Mouse (Mus musculus) CD4-positive, CD25-positive, alpha-beta regulatory T cell, adult 9 weeks (primary cell): ENCODE measurements around the gene Fam19a4. TPM values are rescaled to one million over a fixed set of nuclear protein-coding genes. Genes with fewer than 3 reads are reported as not detected.

Source experiments
- polyA plus RNA-seq: library from polyadenylated mRNA; unstranded; fragments of 100-300 nt; shearing (Covaris generic); gene quantifications from one replicate; pipeline ENCODE4 v1.2.1, GENCODE M21; 2017

The Fam19a4 gene
- not detected for polyA plus RNA-seq

DNA sequence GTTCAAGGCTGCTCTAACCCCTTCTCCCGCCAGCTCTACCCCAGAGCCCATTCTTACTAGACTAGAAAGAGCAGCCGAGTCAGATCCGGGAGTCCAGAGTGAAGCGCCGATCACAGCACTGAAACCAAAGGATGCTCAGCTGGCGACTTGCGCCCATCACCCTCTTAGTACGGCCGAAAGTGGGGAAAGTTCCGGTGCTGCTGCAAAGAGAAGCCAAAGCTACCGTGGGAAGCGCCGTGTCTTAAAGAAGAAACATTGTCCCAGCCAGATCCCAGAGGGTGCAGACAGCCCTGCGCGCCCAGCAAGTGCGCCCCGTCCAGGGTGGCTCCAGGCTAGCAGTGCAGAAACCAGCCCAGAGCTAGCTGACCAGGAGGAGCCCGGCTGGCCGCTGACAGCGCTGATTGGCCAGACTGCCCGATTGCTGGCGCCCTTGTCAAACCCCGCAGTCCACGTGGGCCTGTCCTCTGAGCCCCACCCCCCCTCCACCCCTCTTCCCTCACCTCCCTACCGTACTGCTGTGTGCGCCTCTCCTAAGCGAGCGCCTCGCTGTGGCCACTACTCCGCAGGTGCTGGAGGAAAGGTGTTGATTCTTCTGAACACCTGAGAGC lies at the start of gene Fam19a4:
Fam19a4 (minus strand) TSS at position 340 of the 608 bp plus-strand sequence.

Other genes with a start within 250 kb of the Fam19a4 start
- gene Eogt, start 88.8 kb upstream of the Fam19a4 start, polyA plus RNA-seq = 23.3 TPM
- 8.1 TPM for gene Tmf1, start 118.7 kb upstream of the Fam19a4 start, polyA plus RNA-seq
- gene Uba3, start 145.2 kb upstream of the Fam19a4 start, polyA plus RNA-seq = 43.2 TPM
- 250 TPM for gene Arl6ip5, start 150.3 kb upstream of the Fam19a4 start, polyA plus RNA-seq
- gene Lmod3, start 192.3 kb upstream of the Fam19a4 start, polyA plus RNA-seq = not detected